Mouse (Mus musculus) small intestine, adult 2 months (tissue): ENCODE results near the gene Pfkfb3. TPM values are rescaled to one million over a fixed set of nuclear protein-coding genes. Genes with fewer than 3 reads are reported as not detected.

Experiments
- H3K27ac ChIP-seq: fragments of 200-500 bp; 2 replicates; pipeline ENCODE4 v1.5.1; 2012; ENCODE audit warnings: low read depth, low read length, control low read depth, inconsistent platforms; ENCODE audit not compliant: insufficient read depth
- H3K27me3 ChIP-seq: fragments of 200-500 bp; 2 replicates; pipeline ENCODE4 v1.6.1; 2012; ENCODE audit warnings: mild to moderate bottlenecking, moderate library complexity, low read length, inconsistent platforms; ENCODE audit not compliant: control insufficient read depth, insufficient read depth
- H3K36me3 ChIP-seq: fragments of 200-500 bp; 2 replicates; pipeline ENCODE4 v1.6.1; 2012; ENCODE audit warnings: mild to moderate bottlenecking, low read length, control low read depth, inconsistent platforms; ENCODE audit not compliant: control insufficient read depth, insufficient read depth
- H3K4me1 ChIP-seq: fragments of 200-500 bp; 2 replicates; pipeline ENCODE4 v1.6.1; 2012; ENCODE audit warnings: low read length, inconsistent platforms, mixed read lengths; ENCODE audit not compliant: control insufficient read depth, insufficient read depth, insufficient read length
- H3K4me3 ChIP-seq: fragments of 200-500 bp; 2 replicates; pipeline ENCODE4 v1.5.1; 2012; ENCODE audit warnings: low read depth, mild to moderate bottlenecking, control low read depth, inconsistent platforms, low read length, moderate library complexity
- CTCF ChIP-seq: fragments of 200-500 bp; IDR thresholded peaks from 2 replicates; pipeline ENCODE4 v1.5.1; 2012; ENCODE audit warnings: low read depth, mild to moderate bottlenecking, control low read depth, inconsistent platforms, low read length, moderate library complexity, mixed read lengths; ENCODE audit not compliant: insufficient replicate concordance, insufficient read length; ENCODE audit errors: extremely low read depth
- POLR2A ChIP-seq: fragments of 200-500 bp; IDR thresholded peaks from 2 replicates; pipeline ENCODE4 v1.6.1; 2012; ENCODE audit warnings: low read depth, mild to moderate bottlenecking, control low read depth, inconsistent platforms, low read length, moderate library complexity
- WGBS: fragments of 180-500 bp; shearing (Covaris S2); methylation state at CpG from one replicate; pipeline ENCODE4 v1.1.7; 2018; 5-methylcytosine and 5-hydroxymethylcytosine counted together
- polyA plus RNA-seq: library from polyadenylated mRNA; depleted of rRNA; stranded (reverse); fragments of >200 nt; gene quantifications from 2 replicates; pipeline ENCODE4 v1.2.3, GENCODE M21; 2012

The Pfkfb3 gene
- polyA plus RNA-seq, 1 experiment: 15.5 TPM

GRCm38 (mm10) chr2:11502255-11502765, 51.6 kb downstream of the Pfkfb3 start:
- H3K27ac ChIP-seq: no peak overlapping the region
- no peaks in the 10 kb centered on the region for H3K27me3 ChIP-seq
- H3K36me3 ChIP-seq: no peaks in the 10 kb centered on the region; the same call in none of the 2 replicates
- peaks cover 12% of the 10 kb centered on the region for H3K4me1 ChIP-seq
- under 1% methylated on average over 15 of the region's 15 CpGs for WGBS
- TF ChIP-seq CTCF (no peak), POLR2A (no peak)
- peak overlapping the region; percentile 77 for H3K4me3 ChIP-seq

GRCm38 (mm10) chr2:11501301-11502254, 52.3 kb downstream of the Pfkfb3 start:
- Histone ChIP-seq H3K4me3 (peak overlapping the region; percentile 77), H3K27me3 (no peaks in the 10 kb centered on the region), H3K36me3 (no peaks in the 10 kb centered on the region; the same call in none of the 2 replicates), H3K4me1 (peaks cover 12% of the 10 kb centered on the region), H3K27ac (peak overlapping the region; percentile 73)
- TF ChIP-seq CTCF: peak; percentile 88
- TF ChIP-seq POLR2A: peak; percentile 78
- under 1% methylated on average over 76 of the region's 76 CpGs for WGBS

- Histone ChIP-seq H3K27ac (peak overlapping the region; percentile 45), H3K27me3 (no peaks in the 10 kb centered on the region), H3K4me1 (peaks cover 14% of the 10 kb centered on the region), H3K4me3 (peak overlapping the region; percentile 77), H3K36me3 (no peaks in the 10 kb centered on the region; the same call in none of the 2 replicates)
- WGBS: 33% methylated on average over 8 of the region's 8 CpGs
- TF ChIP-seq POLR2A (0 out of 2 replicates have a peak, but pooled peaks have one; percentile 39), CTCF (no peak)
These were observed 53.2 kb downstream of the Pfkfb3 start for GRCm38 (mm10) chr2:11500666-11501065.

- H3K27ac ChIP-seq: no peak overlapping the region
- no peak for TF ChIP-seq POLR2A
- no peak for TF ChIP-seq CTCF
- 70% methylated on average over 3 of the region's 3 CpGs for WGBS
- peaks cover 11% of the 10 kb centered on the region for H3K4me1 ChIP-seq
- no peaks in the 10 kb centered on the region for H3K27me3 ChIP-seq
- peaks cover 15% of the 10 kb centered on the region for H3K36me3 ChIP-seq
- no peak overlapping the region for H3K4me3 ChIP-seq
These were observed 57.3 kb downstream of the Pfkfb3 start for GRCm38 (mm10) chr2:11496601-11497031.

GRCm38 (mm10) chr2:11494841-11495255, 59.0 kb downstream of the Pfkfb3 start:
- TF ChIP-seq POLR2A: no peak
- TF ChIP-seq CTCF: no peak
- no peak overlapping the region for H3K27ac ChIP-seq
- WGBS: 86% methylated on average over 7 of the region's 7 CpGs
- H3K36me3 ChIP-seq: peaks cover 27% of the 10 kb centered on the region
- peaks cover 5% of the 10 kb centered on the region for H3K4me1 ChIP-seq
- H3K4me3 ChIP-seq: no peak overlapping the region
- no peaks in the 10 kb centered on the region for H3K27me3 ChIP-seq

- H3K27me3 ChIP-seq: no peaks in the 10 kb centered on the region
- peaks cover 4% of the 10 kb centered on the region; the same call in 1 of the 2 replicates for H3K4me1 ChIP-seq
- H3K4me3 ChIP-seq: no peak overlapping the region
- H3K27ac ChIP-seq: no peak overlapping the region
- H3K36me3 ChIP-seq: peaks cover 40% of the 10 kb centered on the region
- 91% methylated on average over 5 of the region's 5 CpGs for WGBS
- TF ChIP-seq POLR2A: no peak
These were observed 61.0 kb downstream of the Pfkfb3 start for GRCm38 (mm10) chr2:11492855-11493254.

- Histone ChIP-seq H3K27ac (no peak overlapping the region), H3K36me3 (peaks cover 46% of the 10 kb centered on the region), H3K4me1 (peaks cover 3% of the 10 kb centered on the region; the same call in 1 of the 2 replicates), H3K27me3 (no peaks in the 10 kb centered on the region), H3K4me3 (no peak overlapping the region)
- no peak for TF ChIP-seq POLR2A
- TF ChIP-seq CTCF: no peak
- WGBS: 31% methylated on average over 3 of the region's 3 CpGs
These were observed 62.4 kb downstream of the Pfkfb3 start for GRCm38 (mm10) chr2:11491471-11491870.
